Mouse (Mus musculus) limb, embryonic 11.5 days (tissue): ENCODE results near the gene Gnb3. TPM values are rescaled to one million over a fixed set of nuclear protein-coding genes. Genes with fewer than 3 reads are reported as not detected.
"Not testable (repeated sequence)": the region's sequence is repeated elsewhere in the genome, so short reads cannot be mapped to it uniquely, and the experiment has no call there.

Source experiments
- ATAC-seq: fragments of 200-750 bp; cut with Nextera tagmentation; 2 replicates; pipeline ENCODE4 v1.8.0; 2017; ENCODE audit warnings: low read depth; ENCODE audit not compliant: insufficient number of reproducible peaks, low FRiP score, low TSS enrichment
- DNase-seq: peaks from one replicate; pipeline ENCODE4 v3.0.0-alpha.2; 2015; ENCODE audit warnings: low spot score
- H3K27ac ChIP-seq: fragments of 300-500 bp; sonication (generic); replicated peaks from 2 replicates; pipeline ENCODE4 v1.5.1; 2014; ENCODE audit warnings: low read depth, mild to moderate bottlenecking, low read length
- H3K27me3 ChIP-seq: fragments of 300-500 bp; sonication (generic); 2 replicates; pipeline ENCODE4 v1.6.1; 2014; ENCODE audit warnings: mild to moderate bottlenecking, low read length, mixed read lengths; ENCODE audit not compliant: control insufficient read depth, insufficient read depth
- H3K36me3 ChIP-seq: fragments of 300-500 bp; sonication (generic); 2 replicates; pipeline ENCODE4 v1.6.1; 2014; ENCODE audit warnings: mild to moderate bottlenecking, low read length, moderate library complexity, mixed read lengths; ENCODE audit not compliant: control insufficient read depth, insufficient read depth
- H3K4me1 ChIP-seq: fragments of 300-500 bp; sonication (generic); 2 replicates; pipeline ENCODE4 v1.6.1; 2014; ENCODE audit warnings: low read length, mixed read lengths; ENCODE audit not compliant: control insufficient read depth, insufficient read depth
- H3K4me2 ChIP-seq: fragments of 300-500 bp; sonication (generic); 2 replicates; pipeline ENCODE4 v1.6.1; 2014; ENCODE audit warnings: low read depth, mild to moderate bottlenecking, moderate library complexity; ENCODE audit not compliant: severe bottlenecking
- H3K4me3 ChIP-seq: fragments of 300-500 bp; sonication (generic); 2 replicates; pipeline ENCODE4 v1.5.1; 2014; ENCODE audit warnings: low read depth, low read length
- H3K9ac ChIP-seq: fragments of 300-500 bp; sonication (generic); 2 replicates; pipeline ENCODE4 v1.6.1; 2014; ENCODE audit warnings: mild to moderate bottlenecking, low read length
- H3K9me3 ChIP-seq: fragments of 300-500 bp; sonication (generic); 2 replicates; pipeline ENCODE4 v1.6.1; 2016; ENCODE audit warnings: low read length; ENCODE audit not compliant: control insufficient read depth
- WGBS: fragments of 180-500 bp; shearing (Covaris S2); extraction: QIAGEN DNeasy Blood & Tissue Kit; methylation state at CpG from one replicate; pipeline ENCODE4 v1.1.7; 2014; 5-methylcytosine and 5-hydroxymethylcytosine counted together
- polyA plus RNA-seq: library from polyadenylated mRNA; unstranded; fragments of >200 nt; fragmentation: Nextera tagmentation; extraction: Ambion mirVana; gene quantifications from 2 replicates; pipeline ENCODE4 v1.2.1, GENCODE M21; 2014

The Gnb3 gene
- polyA plus RNA-seq, 1 experiment from 2014 or later, result 0.43 TPM

DNA sequence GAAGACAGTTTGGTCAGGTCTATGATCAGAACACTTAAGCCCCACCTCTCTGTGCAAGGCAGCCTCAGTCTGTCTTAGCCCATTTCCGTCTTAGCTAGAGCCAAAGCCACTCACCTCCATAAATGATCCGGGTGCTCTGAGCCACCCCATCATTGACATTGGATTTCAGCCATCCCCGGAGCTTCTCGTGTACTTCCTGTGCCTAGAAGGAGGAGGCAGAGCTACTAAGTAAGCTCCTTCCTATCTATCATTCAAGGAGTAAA, 28.7 kb downstream of the Gnb3 start:
- no peaks in the 10 kb centered on the region for H3K9me3 ChIP-seq
- H3K4me3 ChIP-seq, result no peak overlapping the region
- ATAC-seq (no peak), DNase-seq (no peak)
- H3K27me3 ChIP-seq, result no peaks in the 10 kb centered on the region
- H3K36me3 ChIP-seq, result peaks cover 9% of the 10 kb centered on the region
- H3K9ac ChIP-seq, result no peak overlapping the region
- WGBS, result 92% methylated on average over 4 of the region's 4 CpGs
- H3K4me2 ChIP-seq, result no peak overlapping the region
- H3K4me1 ChIP-seq, result peaks cover 19% of the 10 kb centered on the region; the same call in 1 of the 2 replicates
- no peak overlapping the region for H3K27ac ChIP-seq

DNA sequence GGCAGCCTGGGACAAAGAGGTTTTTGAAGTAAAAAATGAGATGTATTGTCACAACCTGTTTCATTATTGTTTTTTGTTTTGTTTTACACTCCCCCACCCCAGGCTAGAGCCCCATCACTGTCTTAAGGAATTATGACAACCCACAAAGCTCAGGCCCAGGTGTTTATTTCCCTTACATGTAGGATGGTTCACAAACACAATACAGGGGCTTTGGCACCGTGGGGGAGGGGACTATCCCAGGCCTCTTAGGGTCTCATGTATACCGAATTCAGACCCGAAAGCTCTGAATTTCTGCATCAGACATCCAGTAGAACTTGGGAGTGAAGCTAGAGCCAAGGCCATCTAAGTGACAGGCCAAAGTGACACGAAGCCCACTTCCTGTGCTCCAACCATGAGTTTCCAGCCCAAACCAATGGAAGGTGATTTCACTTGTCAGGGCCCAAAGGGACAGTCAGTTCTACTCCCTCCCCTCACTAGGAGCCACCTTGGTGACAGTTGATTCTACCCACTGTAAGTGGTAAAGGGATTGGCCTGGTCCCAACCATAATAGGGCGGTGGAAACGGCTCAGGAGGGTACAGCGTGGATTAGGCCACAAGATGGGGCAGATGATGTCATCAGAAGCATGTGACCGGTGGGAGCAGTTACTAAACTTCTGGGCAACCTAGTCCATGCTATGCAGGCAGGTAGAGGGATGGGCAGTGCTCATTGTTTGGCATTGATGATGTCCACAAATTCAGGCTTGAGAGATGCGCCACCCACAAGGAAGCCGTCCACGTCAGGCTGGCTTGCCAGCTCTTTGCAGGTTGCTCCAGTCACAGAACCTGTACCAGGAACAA, 29.3 kb downstream of the Gnb3 start:
- not testable (repeated sequence) for H3K36me3 ChIP-seq, H3K4me2 ChIP-seq, ATAC-seq, H3K9ac ChIP-seq, DNase-seq, H3K27ac ChIP-seq, H3K9me3 ChIP-seq, H3K4me3 ChIP-seq, H3K27me3 ChIP-seq
- 87% methylated on average over 11 of the region's 11 CpGs for WGBS
- H3K4me1 ChIP-seq, result peaks cover 19% of the 10 kb centered on the region; the same call in 1 of the 2 replicates

DNA sequence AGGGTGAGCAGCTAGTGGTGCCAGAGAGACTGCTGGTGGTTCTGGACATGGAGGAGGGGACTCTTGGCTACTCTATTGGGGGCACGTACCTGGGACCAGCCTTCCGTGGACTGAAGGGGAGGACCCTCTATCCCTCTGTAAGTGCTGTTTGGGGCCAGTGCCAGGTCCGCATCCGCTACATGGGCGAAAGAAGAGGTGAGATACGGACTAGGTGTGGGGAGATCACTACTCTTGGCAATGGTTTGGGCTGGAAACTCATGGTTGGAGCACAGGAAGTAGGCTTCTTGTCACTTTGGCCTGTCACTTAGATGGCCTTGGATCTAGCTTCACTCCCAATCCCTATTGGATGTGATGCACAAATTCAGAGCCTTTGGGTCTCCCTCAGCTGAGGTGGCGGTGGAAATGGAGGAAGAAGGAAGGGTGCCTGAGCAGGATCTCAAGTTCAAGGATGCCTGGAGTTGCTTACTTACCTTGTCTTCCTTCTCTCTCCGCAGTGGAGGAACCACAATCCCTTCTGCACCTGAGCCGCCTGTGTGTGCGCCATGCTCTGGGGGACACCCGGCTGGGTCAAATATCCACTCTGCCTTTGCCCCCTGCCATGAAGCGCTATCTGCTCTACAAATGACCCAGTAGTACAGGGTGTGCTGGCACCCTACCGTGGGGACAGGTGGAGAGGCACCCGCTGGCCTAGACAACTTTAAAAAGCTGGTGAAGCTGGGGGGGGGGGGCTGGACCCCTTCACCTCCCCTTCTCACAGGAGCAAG, 30.1 kb downstream of the Gnb3 start:
- no peaks in the 10 kb centered on the region for H3K9me3 ChIP-seq
- H3K4me1 ChIP-seq, result peaks cover 19% of the 10 kb centered on the region; the same call in 1 of the 2 replicates
- H3K27me3 ChIP-seq, result no peaks in the 10 kb centered on the region
- peaks cover 9% of the 10 kb centered on the region; the same call in 1 of the 2 replicates for H3K36me3 ChIP-seq
- peak overlapping the region; percentile 64 for H3K9ac ChIP-seq
- no peak for DNase-seq
- no peak for ATAC-seq
- H3K4me2 ChIP-seq, result peak overlapping the region; percentile 95
- H3K27ac ChIP-seq, result peak overlapping the region; percentile 80; the same call in 1 of the 2 replicates
- H3K4me3 ChIP-seq, result peak overlapping the region; percentile 56
- WGBS, result 50% methylated on average over 14 of the region's 14 CpGs

DNA sequence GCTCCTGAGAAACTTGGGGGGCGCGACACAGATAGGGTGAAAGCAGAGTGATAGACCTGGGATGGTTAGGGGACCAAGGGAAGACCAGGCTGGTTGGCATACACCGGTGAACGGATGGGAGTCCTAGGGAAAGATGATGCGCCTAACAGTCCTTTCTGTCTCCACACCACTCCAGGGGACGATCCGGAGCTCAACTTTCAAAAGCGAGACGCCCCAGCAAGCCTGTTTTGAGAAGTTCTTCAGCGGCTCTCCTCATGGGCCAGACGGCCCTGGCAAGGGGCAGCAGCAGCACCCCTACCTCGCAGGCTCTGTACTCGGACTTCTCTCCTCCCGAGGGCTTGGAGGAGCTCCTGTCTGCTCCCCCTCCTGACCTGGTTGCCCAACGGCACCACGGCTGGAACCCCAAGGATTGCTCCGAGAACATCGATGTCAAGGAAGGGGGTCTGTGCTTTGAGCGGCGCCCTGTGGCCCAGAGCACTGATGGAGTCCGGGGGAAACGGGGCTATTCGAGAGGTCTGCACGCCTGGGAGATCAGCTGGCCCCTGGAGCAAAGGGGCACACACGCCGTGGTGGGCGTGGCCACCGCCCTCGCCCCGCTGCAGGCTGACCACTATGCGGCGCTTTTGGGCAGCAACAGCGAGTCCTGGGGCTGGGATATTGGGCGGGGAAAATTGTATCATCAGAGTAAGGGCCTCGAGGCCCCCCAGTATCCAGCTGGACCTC, 30.9 kb downstream of the Gnb3 start:
- WGBS, result under 1% methylated on average over 35 of the region's 35 CpGs
- ATAC-seq (peak; percentile 14; the same call in 1 of the 2 replicates), DNase-seq (peak; percentile 90)
- H3K9ac ChIP-seq, result peak overlapping the region; percentile 64
- peak overlapping the region; percentile 95 for H3K4me2 ChIP-seq
- H3K9me3 ChIP-seq, result no peaks in the 10 kb centered on the region
- H3K4me1 ChIP-seq, result peaks cover 16% of the 10 kb centered on the region; the same call in 1 of the 2 replicates
- H3K4me3 ChIP-seq, result peak overlapping the region; percentile 56
- no peaks in the 10 kb centered on the region for H3K27me3 ChIP-seq
- H3K27ac ChIP-seq, result peak overlapping the region; percentile 80
- peaks cover 9% of the 10 kb centered on the region; the same call in 1 of the 2 replicates for H3K36me3 ChIP-seq

DNA sequence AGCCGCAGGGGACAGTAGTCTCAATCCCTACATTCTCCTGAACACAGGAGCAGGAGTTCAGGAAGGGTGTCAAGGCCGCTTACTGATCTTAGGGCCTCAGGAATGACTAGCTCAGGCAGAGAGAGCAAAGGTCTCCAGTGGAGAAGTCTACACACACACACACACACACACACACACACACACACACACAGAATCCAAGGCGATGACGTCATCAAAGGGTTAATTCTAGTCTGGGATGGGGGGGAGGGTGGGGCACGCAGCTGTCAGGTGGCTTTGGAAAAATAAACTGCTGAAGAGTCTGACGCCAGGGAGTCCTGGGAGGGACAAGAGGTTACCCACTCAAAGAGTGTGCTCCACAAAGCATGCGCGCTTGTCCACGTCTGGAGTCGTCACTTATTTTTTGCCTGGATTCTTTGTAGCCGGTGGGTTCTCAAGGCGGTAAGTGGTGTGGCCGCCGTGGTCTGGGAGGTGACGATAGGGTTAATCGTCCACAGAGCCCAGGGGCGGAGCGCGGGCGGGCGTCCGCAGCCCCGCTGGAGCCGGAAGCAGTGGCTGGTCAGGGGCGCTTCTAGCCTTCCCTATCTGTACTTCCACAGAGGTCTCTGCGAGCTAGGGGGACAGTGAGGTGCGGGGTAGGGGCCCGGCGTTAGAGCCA, 31.6 kb downstream of the Gnb3 start, which contains the start of gene Spsb2:
Gene Spsb2, plus strand, starts transcription at position 304 of the 655 bp plus-strand sequence.
- Histone ChIP-seq H3K9ac (peak within 1 kb of the TSS; percentile 64), H3K27ac (peak within 1 kb of the TSS; percentile 80), H3K4me2 (peak within 1 kb of the TSS; percentile 95), H3K9me3 (no peaks in the 10 kb centered on the region), H3K27me3 (no peaks in the 10 kb centered on the region), H3K4me1 (peaks cover 15% of the 10 kb centered on the region; the same call in 1 of the 2 replicates), H3K4me3 (peak within 1 kb of the TSS; percentile 56), H3K36me3 (peaks cover 9% of the 10 kb centered on the region; the same call in 1 of the 2 replicates)
- 4% methylated on average over 29 of the region's 29 CpGs for WGBS
- DNase-seq (peak; percentile 82), ATAC-seq (peak; percentile 36; the same call in 1 of the 2 replicates)

DNA sequence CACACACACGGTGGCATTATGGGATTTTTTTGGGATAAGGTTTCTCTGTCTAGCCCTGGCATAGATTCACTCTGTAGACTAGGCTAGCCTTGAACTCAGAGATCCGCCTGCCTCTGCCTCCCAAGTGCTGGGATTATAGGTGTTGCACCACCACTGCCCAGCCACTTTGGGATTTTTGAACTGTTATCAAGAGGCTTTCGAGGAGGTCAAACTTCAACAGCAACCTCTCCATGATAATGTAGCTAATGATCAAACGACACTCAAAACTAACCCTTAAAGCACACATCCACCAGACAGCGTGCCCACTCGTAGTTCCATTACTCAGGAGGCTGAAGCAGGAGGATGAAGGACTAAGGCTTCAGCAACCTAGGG, 32.1 kb downstream of the Gnb3 start:
- Histone ChIP-seq H3K4me1 (peaks cover 12% of the 10 kb centered on the region; the same call in 1 of the 2 replicates), H3K4me3 (peak overlapping the region; percentile 56), H3K27me3 (no peaks in the 10 kb centered on the region), H3K27ac (no peak overlapping the region), H3K4me2 (peak overlapping the region; percentile 95; the same call in 1 of the 2 replicates), H3K9ac (no peak overlapping the region), H3K36me3 (peaks cover 9% of the 10 kb centered on the region; the same call in 1 of the 2 replicates), H3K9me3 (no peaks in the 10 kb centered on the region)
- 85% methylated on average over 6 of the region's 6 CpGs for WGBS
- DNase-seq, result no peak
- ATAC-seq, result no peak

DNA sequence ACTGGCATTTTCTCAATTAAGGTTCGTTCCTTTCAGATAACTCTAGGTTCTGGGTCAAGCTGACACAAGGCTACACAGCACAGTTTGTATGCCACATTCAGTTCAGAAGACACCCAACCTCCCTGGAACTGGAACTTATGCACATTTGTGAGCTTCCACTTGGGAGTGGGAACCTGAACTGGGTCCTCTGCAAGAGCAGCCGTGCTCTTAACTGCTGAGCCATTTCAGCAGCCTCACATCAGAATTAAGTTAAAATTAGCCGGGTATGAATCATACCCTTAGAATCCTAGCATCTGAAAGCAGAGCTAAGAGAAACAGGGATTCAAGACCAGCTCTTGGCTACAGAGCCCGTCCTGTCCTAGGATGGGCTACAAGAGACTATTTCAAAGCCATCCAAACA, 32.7 kb downstream of the Gnb3 start:
- H3K4me1 ChIP-seq, result peaks cover 11% of the 10 kb centered on the region; the same call in 1 of the 2 replicates
- peaks cover 7% of the 10 kb centered on the region; the same call in 1 of the 2 replicates for H3K36me3 ChIP-seq
- no peak overlapping the region for H3K27ac ChIP-seq

More for the DNA sequence above, 32.7 kb downstream of the Gnb3 start:
- no peak overlapping the region for H3K4me2 ChIP-seq
- H3K9me3 ChIP-seq, result no peaks in the 10 kb centered on the region
- DNase-seq (no peak), ATAC-seq (no peak)
- H3K9ac ChIP-seq, result no peak overlapping the region
- WGBS, result 89% methylated on average over 4 of the region's 4 CpGs
- H3K4me3 ChIP-seq, result no peak overlapping the region
- no peaks in the 10 kb centered on the region for H3K27me3 ChIP-seq
